Mouse (Mus musculus) left cerebral cortex, postnatal 25 days (tissue): Measurements from ENCODE around the gene Inpp5a. TPM values are rescaled to one million over a fixed set of nuclear protein-coding genes. Genes with fewer than 3 reads are reported as not detected.
A peak's percentile ranks its signal among the peaks of the same experiment; 100 is the strongest.

Source experiments
- DNase-seq, 2 experiments: peaks; one replicate each; pipeline ENCODE4 v3.0.0; 2022; ENCODE audit warnings: low spot score in 2 of 2, mixed read lengths in 1 of 2
- intact Hi-C: fragments of 180-260 bp; cut with DNase I; formaldehyde crosslinking; loops from one replicate; pipeline ENCODE4 v1.15.1; 2025
- total RNA-seq, 2 experiments: library from RNA; stranded (reverse); gene quantifications; 2 replicates each; pipeline ENCODE4 v1.2.3; 2021

The Inpp5a gene
- total RNA-seq, 2 experiments from 2014 or later = 58.5 to 59.2 TPM

DNA sequence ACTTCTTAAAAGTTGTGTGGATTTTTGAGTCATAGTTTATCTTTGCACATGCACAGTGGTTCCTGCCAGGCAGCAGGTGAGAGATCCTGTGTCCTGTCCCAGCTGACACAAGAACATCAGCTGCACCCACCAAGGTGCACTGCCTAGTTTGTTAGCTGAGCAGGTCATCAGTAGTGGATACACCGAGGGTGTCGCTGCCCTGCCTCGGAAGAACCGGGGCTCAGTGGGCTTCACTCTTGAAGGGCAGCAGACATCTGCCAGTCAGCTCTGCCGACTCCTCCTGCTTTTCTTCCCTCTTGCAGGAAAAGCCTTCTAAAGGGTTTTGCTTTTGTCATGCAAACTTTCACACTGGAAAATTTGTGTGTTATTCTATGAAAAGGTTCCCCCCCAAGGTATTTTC is 48.6 kb downstream of the Inpp5a start:
- DNase-seq = no peak
- intact Hi-C loops = no loop called here

GRCm38 (mm10) chr7:139437926-139438600 is 49.2 kb downstream of the Inpp5a start:
- no peak for DNase-seq
- intact Hi-C loops = no loop called here

- intact Hi-C loops = no loop called here
- DNase-seq = no peak
These were observed 49.7 kb downstream of the Inpp5a start for GRCm38 (mm10) chr7:139438601-139438945.

DNA sequence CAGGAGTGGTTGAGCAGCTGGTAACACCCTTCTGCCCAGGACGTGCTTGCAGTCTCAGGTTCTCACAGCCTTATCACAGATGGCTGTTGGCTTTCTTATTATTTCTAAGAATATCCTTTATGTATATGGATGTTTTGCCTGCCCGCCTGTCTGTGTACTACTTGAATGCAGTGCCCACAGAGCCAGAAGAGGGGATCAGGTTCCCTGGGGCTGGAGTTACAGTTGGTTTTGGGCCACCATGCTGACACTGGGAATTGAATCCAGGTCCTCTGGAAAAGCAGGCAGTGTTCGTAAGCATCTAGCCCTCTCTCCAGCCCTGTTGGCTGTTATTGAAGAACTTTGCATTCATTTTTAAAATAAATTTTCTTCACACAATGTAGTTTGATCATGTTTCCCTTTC is 50.1 kb downstream of the Inpp5a start:
- intact Hi-C loops = no loop called here
- no peak for DNase-seq

DNA sequence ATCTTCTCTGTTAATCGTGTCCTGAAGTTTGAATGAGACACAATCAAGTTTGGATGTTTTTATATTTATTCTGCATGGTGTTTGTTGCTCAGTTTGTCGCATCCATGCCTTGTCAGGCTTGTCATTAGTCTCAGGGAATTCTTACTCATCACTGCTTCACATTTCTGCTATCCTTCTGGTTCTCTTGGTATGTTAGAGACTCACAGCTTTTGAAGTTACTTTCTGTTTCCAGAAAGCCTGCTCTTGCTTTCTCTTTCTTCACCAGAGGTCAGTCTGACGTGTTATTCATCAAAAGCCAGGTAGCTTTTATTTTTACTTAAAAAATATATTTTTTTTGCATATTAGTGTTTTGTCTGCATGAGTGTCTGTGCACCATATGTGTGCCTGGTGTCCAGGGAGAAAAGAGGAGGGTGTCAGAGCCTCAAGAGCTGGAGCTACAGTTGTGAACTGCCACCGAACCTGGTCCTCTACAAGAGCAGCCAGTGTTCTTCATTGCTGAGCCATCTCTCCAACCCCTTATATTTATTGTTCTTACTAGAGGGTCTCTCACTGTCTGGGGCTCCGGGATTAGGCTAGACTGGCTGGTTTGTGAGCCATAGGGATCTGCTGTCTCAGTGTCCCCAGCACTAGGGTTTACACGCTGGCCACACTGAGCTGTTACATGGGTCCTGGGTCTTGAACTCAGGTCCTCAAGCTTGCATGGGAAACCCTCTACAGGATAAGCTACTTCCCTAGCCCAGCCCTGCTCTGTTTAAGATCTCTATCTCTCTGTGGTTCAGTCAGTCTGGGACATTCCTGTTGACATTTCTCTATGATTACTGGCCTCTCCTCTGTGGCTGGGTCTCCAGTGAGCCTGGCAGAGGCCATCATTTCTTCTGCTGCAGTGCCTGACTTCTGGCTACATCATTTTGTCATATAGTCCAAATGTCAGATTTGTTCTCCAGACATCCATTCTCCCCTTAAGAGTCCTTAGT is 51.3 kb downstream of the Inpp5a start:
- DNase-seq = no peak
- intact Hi-C loops = no loop called here

GRCm38 (mm10) chr7:139441022-139441421 is 52.1 kb downstream of the Inpp5a start:
- intact Hi-C loops = no loop called here
- no peak for DNase-seq

DNA sequence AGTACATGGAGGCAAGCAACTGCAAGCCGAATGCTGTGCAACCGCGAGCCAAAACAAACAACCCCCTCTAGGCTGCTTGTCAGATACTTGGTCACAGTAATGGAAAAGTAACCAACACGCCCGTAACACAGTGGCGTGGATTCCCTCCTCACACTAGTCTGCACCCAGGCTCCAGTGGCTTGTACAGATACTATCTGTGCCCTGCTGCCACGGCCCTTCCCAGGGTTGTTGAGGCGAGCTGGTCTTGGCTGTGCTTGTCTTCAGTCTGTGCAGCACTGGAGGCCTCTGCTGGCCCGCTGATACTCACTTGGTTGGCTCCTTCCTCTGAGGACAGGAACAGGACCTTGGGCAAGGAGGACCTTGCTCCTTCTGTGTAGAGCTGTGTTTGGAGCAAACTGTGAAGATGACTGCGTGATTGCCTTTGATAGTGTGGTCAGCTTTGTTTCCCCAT is 52.9 kb downstream of the Inpp5a start:
- no peak for DNase-seq
- intact Hi-C loops = no loop called here

DNA sequence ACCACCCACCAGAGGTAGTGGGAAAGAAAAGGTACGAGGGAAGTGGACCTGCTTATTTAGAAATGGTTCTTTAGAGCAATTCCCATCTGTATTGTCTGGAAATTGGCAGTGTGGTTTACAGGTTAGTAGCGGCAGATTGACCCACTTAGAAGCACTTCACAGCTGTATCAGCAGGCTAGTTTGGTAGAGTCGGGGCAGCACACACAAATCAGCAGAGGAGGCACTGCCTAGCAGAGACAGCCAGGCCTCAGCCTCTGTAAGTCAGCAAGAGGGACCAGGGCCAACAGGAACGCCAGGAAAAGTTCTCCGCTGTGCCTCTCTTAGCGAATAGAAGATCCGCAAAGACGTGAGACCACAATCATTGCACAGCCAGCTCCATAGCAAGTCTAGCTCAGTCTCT is 56.7 kb downstream of the Inpp5a start:
- intact Hi-C loops = no loop called here
- no peak for DNase-seq

- DNase-seq = no peak
- intact Hi-C loops = no loop called here
These were observed 58.5 kb downstream of the Inpp5a start for GRCm38 (mm10) chr7:139447381-139447780.

- intact Hi-C loops = no loop called here
- DNase-seq = peak in 1 of 2 experiments; percentile 57
These were observed 61.5 kb downstream of the Inpp5a start for GRCm38 (mm10) chr7:139450186-139450998.

GRCm38 (mm10) chr7:139451711-139452110 is 62.8 kb downstream of the Inpp5a start:
- intact Hi-C loops = no loop called here

GRCm38 (mm10) chr7:139452199-139452598 is 63.3 kb downstream of the Inpp5a start:
- intact Hi-C loops = no loop called here
- no peak for DNase-seq

More at GRCm38 (mm10) chr7:139451711-139452110, 62.8 kb downstream of the Inpp5a start:
- no peak for DNase-seq

GRCm38 (mm10) chr7:139453198-139453597 is 64.3 kb downstream of the Inpp5a start:
- intact Hi-C loops = no loop called here
- DNase-seq = no peak

GRCm38 (mm10) chr7:139454285-139454684 is 65.4 kb downstream of the Inpp5a start:
- intact Hi-C loops = no loop called here
- DNase-seq = peak in 1 of 2 experiments; percentile 35

DNA sequence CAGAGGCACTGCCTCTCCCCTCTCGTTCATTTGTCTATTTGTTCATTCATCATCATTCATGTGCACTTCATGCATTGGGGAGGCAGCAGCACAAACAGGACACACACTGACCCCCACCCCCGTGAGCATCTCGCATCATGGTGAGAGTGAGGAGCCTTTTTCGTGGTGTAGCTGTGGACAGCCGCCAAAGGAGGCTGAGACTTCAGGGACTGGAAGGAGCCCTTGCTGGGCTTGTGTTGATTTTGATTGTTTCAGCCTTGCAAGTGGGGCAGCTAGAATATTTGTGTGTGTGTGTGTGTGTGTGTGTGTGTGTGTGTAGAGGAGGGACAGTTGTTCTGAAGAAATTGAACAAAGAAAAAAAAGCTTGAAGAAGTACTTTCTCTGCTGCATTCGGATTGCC is 67.8 kb downstream of the Inpp5a start:
- DNase-seq = no peak
- intact Hi-C loops = no loop called here

DNA sequence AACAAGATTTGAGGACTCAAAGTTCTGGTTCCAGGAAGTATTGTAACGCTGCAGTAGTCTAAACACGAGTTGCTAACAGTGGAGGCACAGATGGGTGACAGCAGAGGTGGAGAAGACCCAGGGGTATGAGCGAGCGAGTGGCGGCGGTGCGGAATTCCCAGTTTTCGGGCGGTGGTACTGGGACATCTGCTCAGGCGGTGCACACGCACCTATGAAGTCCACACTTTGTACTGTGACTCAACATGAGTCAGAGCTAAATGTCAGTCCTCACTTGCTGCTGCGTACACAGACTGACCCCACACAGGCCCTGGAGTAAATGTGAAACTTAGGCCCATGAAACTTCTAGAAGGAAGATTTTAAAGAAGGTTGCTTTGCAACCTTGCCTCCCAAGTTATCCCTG is 72.4 kb downstream of the Inpp5a start:
- DNase-seq = no peak
- intact Hi-C loops = no loop called here

GRCm38 (mm10) chr7:139462142-139462541 is 73.2 kb downstream of the Inpp5a start:
- intact Hi-C loops = no loop called here
- no peak for DNase-seq

GRCm38 (mm10) chr7:139465538-139465937 is 76.6 kb downstream of the Inpp5a start:
- DNase-seq = no peak
- intact Hi-C loops = no loop called here

DNA sequence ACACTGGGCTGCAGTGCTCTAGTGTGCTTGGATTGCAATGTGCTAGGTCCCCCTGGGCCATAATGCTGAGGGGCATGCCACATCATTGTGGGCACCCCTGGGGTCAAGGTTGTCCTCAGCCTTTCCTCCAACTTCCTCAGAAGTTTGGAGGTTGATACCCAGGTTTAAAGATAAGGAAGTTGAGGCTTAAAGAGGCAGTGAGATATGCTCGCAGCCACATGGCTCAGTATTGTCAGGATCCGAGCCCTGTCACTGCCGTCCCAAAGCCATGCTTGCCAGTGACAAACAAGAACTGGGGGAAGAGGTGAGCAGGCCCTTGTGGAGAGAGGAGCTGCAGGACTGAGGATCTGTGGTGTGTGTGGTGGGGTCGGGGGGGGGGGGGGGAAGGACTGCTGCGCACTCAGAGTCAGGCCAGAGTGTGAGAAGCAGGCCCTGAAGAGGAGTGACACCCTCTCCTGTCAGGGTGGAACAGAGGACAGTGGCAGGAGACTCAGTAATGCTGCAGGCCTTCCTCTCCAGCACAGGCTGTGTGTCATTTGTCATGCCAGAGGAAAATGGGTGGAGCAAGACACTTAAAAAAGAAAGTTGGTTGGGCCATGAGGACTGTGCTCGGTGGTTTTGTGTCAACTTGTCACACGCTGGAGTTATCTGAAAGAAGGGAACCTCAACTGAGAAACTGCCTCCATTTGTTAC is 77.7 kb downstream of the Inpp5a start:
- DNase-seq = no peak
- intact Hi-C loops = no loop called here
